Mouse (Mus musculus) liver, postnatal 0 days (tissue): ENCODE data around the gene Col5a3. TPM values are rescaled to one million over a fixed set of nuclear protein-coding genes. Genes with fewer than 3 reads are reported as not detected.

Experiments used
- ATAC-seq: fragments of 200-750 bp; cut with Nextera tagmentation; 2 replicates; pipeline ENCODE4 v1.8.0; 2017; ENCODE audit warnings: mild to moderate bottlenecking, moderate library complexity
- DNase-seq: peaks from one replicate; pipeline ENCODE4 v3.0.0-alpha.2; 2016
- H3K27ac ChIP-seq: fragments of 300-500 bp; sonication (generic); 2 replicates; pipeline ENCODE4 v1.5.1; 2014; ENCODE audit warnings: antibody characterized with exemption, moderate library complexity, mild to moderate bottlenecking, low read depth
- H3K27me3 ChIP-seq: fragments of 300-500 bp; sonication (generic); 2 replicates; pipeline ENCODE4 v1.6.1; 2014; ENCODE audit warnings: low read length, control low read depth, mixed read lengths; ENCODE audit not compliant: insufficient read depth
- H3K36me3 ChIP-seq: fragments of 300-500 bp; sonication (generic); replicated peaks from 2 replicates; pipeline ENCODE4 v1.6.1; 2014; ENCODE audit warnings: mild to moderate bottlenecking, control low read depth, low read length, moderate library complexity, mixed read lengths; ENCODE audit not compliant: insufficient read depth
- H3K4me1 ChIP-seq: fragments of 300-500 bp; sonication (generic); 2 replicates; pipeline ENCODE4 v1.6.1; 2014; ENCODE audit warnings: antibody characterized with exemption, mild to moderate bottlenecking, control low read depth; ENCODE audit not compliant: insufficient read depth
- H3K4me2 ChIP-seq: fragments of 300-500 bp; sonication (generic); 2 replicates; pipeline ENCODE4 v1.6.1; 2014; ENCODE audit warnings: low read depth, mild to moderate bottlenecking, low read length, moderate library complexity, mixed read lengths
- H3K4me3 ChIP-seq: fragments of 300-500 bp; sonication (generic); 2 replicates; pipeline ENCODE4 v1.5.1; 2014; ENCODE audit warnings: low read depth, low read length
- H3K9ac ChIP-seq: fragments of 300-500 bp; sonication (generic); replicated peaks from 2 replicates; pipeline ENCODE4 v1.6.1; 2014; ENCODE audit warnings: mild to moderate bottlenecking, moderate library complexity
- H3K9me3 ChIP-seq: fragments of 300-500 bp; sonication (generic); 2 replicates; pipeline ENCODE4 v1.6.1; 2016; ENCODE audit warnings: mild to moderate bottlenecking, control low read depth, low read length, mixed read lengths
- CTCF ChIP-seq: sonication (generic); IDR thresholded peaks from 2 replicates; pipeline ENCODE4 v1.5.1; 2016; ENCODE audit warnings: antibody characterized with exemption, low read depth
- EP300 ChIP-seq: IDR thresholded peaks from 2 replicates; pipeline ENCODE4 v1.6.1; 2016; ENCODE audit warnings: antibody characterized with exemption, low read depth, mild to moderate bottlenecking
- WGBS: fragments of 180-500 bp; shearing (Covaris S2); extraction: QIAGEN DNeasy Blood & Tissue Kit; methylation state at CpG from one replicate; pipeline ENCODE4 v1.1.7; 2014; ENCODE audit not compliant: insufficient replicate concordance; 5-methylcytosine and 5-hydroxymethylcytosine counted together
- polyA plus RNA-seq: library from polyadenylated mRNA; unstranded; fragments of >200 nt; fragmentation: Nextera tagmentation; extraction: Ambion mirVana; gene quantifications from 2 replicates; pipeline ENCODE4 v1.2.1, GENCODE M21; 2015

Col5a3 gene
- polyA plus RNA-seq, 1 experiment from 2014 or later = 1.0 TPM

GRCm38 (mm10) chr9:20748540-20748939 lies 66.3 kb downstream of the Col5a3 start:
- H3K4me1 ChIP-seq = no peaks in the 10 kb centered on the region
- H3K36me3 ChIP-seq = no peaks in the 10 kb centered on the region
- TF ChIP-seq CTCF (no peak), EP300 (no peak)
- H3K9ac ChIP-seq = no peak overlapping the region
- peaks cover 41% of the 10 kb centered on the region for H3K27me3 ChIP-seq
- H3K4me3 ChIP-seq = no peak overlapping the region
- H3K27ac ChIP-seq = no peak overlapping the region
- H3K9me3 ChIP-seq = no peaks in the 10 kb centered on the region
- no peak overlapping the region for H3K4me2 ChIP-seq
- no peak for DNase-seq
- no peak for ATAC-seq
- 50% methylated on average over 3 of the region's 3 CpGs for WGBS

GRCm38 (mm10) chr9:20747682-20748081 lies 67.2 kb downstream of the Col5a3 start:
- Histone ChIP-seq H3K9ac (no peak overlapping the region), H3K27ac (no peak overlapping the region), H3K9me3 (no peaks in the 10 kb centered on the region), H3K36me3 (no peaks in the 10 kb centered on the region), H3K4me3 (no peak overlapping the region), H3K4me1 (no peaks in the 10 kb centered on the region), H3K4me2 (no peak overlapping the region), H3K27me3 (peaks cover 46% of the 10 kb centered on the region)
- whole genome bisulfite sequencing = 13% methylated on average over 3 of the region's 3 CpGs
- TF ChIP-seq CTCF = no peak
- TF ChIP-seq EP300 = no peak
- DNase-seq (no peak), ATAC-seq (no peak)

- Histone ChIP-seq H3K4me1 (no peaks in the 10 kb centered on the region), H3K27ac (no peak within 1 kb of the TSS), H3K27me3 (peaks cover 49% of the 10 kb centered on the region), H3K4me3 (peak within 1 kb of the TSS; percentile 36), H3K36me3 (no peaks in the 10 kb centered on the region), H3K4me2 (peak within 1 kb of the TSS; percentile 63), H3K9ac (no peak within 1 kb of the TSS), H3K9me3 (no peaks in the 10 kb centered on the region)
- WGBS = 3% methylated on average over 18 of the region's 50 CpGs
- DNase-seq (peak; percentile 46), ATAC-seq (0 out of 2 replicates have a peak, but pooled peaks have one; percentile 18)
- TF ChIP-seq CTCF (no peak), EP300 (no peak)
These were observed 68.7 kb downstream of the Col5a3 start, which contains the start of gene Olfm2 for GRCm38 (mm10) chr9:20746017-20746660. TSS of gene Olfm2 (minus strand) at chr9:20746349.

- TF ChIP-seq CTCF = no peak
- no peak for TF ChIP-seq EP300
- no peak overlapping the region for H3K9ac ChIP-seq
- H3K4me3 ChIP-seq = peak overlapping the region; percentile 36; the same call in 1 of the 2 replicates
- DNase-seq (no peak), ATAC-seq (peak; percentile 43)
- WGBS = 12% methylated on average over 17 of the region's 17 CpGs
- H3K27me3 ChIP-seq = peaks cover 49% of the 10 kb centered on the region
- no peaks in the 10 kb centered on the region for H3K9me3 ChIP-seq
- no peak overlapping the region for H3K27ac ChIP-seq
- H3K4me2 ChIP-seq = peak overlapping the region; percentile 63
- H3K4me1 ChIP-seq = no peaks in the 10 kb centered on the region
- H3K36me3 ChIP-seq = no peaks in the 10 kb centered on the region
These were observed 69.5 kb downstream of the Col5a3 start for GRCm38 (mm10) chr9:20745129-20745966.

GRCm38 (mm10) chr9:20743946-20744738 lies 70.7 kb downstream of the Col5a3 start:
- 16% methylated on average over 22 of the region's 22 CpGs for WGBS
- ATAC-seq (no peak), DNase-seq (no peak)
- TF ChIP-seq CTCF = peak; percentile 80
- no peak for TF ChIP-seq EP300
- H3K4me1 ChIP-seq = no peaks in the 10 kb centered on the region
- H3K9me3 ChIP-seq = no peaks in the 10 kb centered on the region
- peaks cover 52% of the 10 kb centered on the region for H3K27me3 ChIP-seq
- H3K9ac ChIP-seq = no peak overlapping the region
- no peak overlapping the region for H3K4me3 ChIP-seq
- no peak overlapping the region for H3K4me2 ChIP-seq
- no peak overlapping the region for H3K27ac ChIP-seq
- H3K36me3 ChIP-seq = no peaks in the 10 kb centered on the region
